Mouse (Mus musculus): ENCODE measurements around the gene Itpkc. TPM values are rescaled to one million over a fixed set of nuclear protein-coding genes. Genes with fewer than 3 reads are reported as not detected.
"Not testable (repeated sequence)": the region's sequence is repeated elsewhere in the genome, so short reads cannot be mapped to it uniquely, and the experiment has no call there.

The Itpkc gene
- polyA plus RNA-seq, 1 experiment from 2014 or later = 7.9 TPM

GRCm38 (mm10) chr7:27258205-27258899, 29.9 kb upstream of the Itpkc start, which contains the start of gene Numbl:
Gene Numbl, plus strand, starts transcription at chr7:27258433.
- DNase-seq (ENCODE audit: low spot score) = peak; percentile 98
- WGBS = under 1% methylated on average over 45 of the region's 47 CpGs
- peaks cover 40% of the 10 kb centered on the region for H3K4me1 ChIP-seq
- H3K4me3 ChIP-seq = peak within 1 kb of the TSS; percentile 87
- H3K27ac ChIP-seq = peak within 1 kb of the TSS; percentile 94
- H3K36me3 ChIP-seq = peaks cover 18% of the 10 kb centered on the region
- H3K9me3 ChIP-seq (replicated peaks) = no peaks in the 10 kb centered on the region
- peaks cover 17% of the 10 kb centered on the region; the same call in 1 of the 2 replicates for H3K27me3 ChIP-seq (ENCODE audit: low read depth, poor library complexity, severe bottlenecking)

- DNase-seq (ENCODE audit: low spot score) = peak; percentile 57
- H3K4me1 ChIP-seq = peaks cover 40% of the 10 kb centered on the region
Measured at GRCm38 (mm10) chr7:27257852-27258204, 29.4 kb upstream of the Itpkc start.

GRCm38 (mm10) chr7:27257046-27257851, 28.8 kb upstream of the Itpkc start:
- Histone ChIP-seq H3K27me3 (ENCODE audit: low read depth, poor library complexity, severe bottlenecking) (peaks cover 17% of the 10 kb centered on the region; the same call in 1 of the 2 replicates), H3K4me1 (peaks cover 40% of the 10 kb centered on the region), H3K36me3 (peaks cover 9% of the 10 kb centered on the region; the same call in 1 of the 2 replicates), H3K9me3 (replicated peaks) (no peaks in the 10 kb centered on the region), H3K27ac (peak overlapping the region; percentile 94), H3K4me3 (peak overlapping the region; percentile 87)
- WGBS = 12% methylated on average over 27 of the region's 27 CpGs
- DNase-seq (ENCODE audit: low spot score) = peak; percentile 47

More at GRCm38 (mm10) chr7:27257852-27258204, 29.4 kb upstream of the Itpkc start:
- Histone ChIP-seq H3K4me3 (peak overlapping the region; percentile 87), H3K9me3 (replicated peaks) (no peaks in the 10 kb centered on the region), H3K27ac (peak overlapping the region; percentile 94), H3K36me3 (peaks cover 15% of the 10 kb centered on the region), H3K27me3 (ENCODE audit: low read depth, poor library complexity, severe bottlenecking) (peaks cover 17% of the 10 kb centered on the region; the same call in 1 of the 2 replicates)
- 3% methylated on average over 6 of the region's 6 CpGs for WGBS

GRCm38 (mm10) chr7:27255721-27256120, 27.3 kb upstream of the Itpkc start:
- Histone ChIP-seq H3K27me3 (ENCODE audit: low read depth, poor library complexity, severe bottlenecking) (peaks cover 17% of the 10 kb centered on the region; the same call in 1 of the 2 replicates), H3K36me3 (peaks cover 7% of the 10 kb centered on the region; the same call in 1 of the 2 replicates), H3K4me3 (no peak overlapping the region), H3K9me3 (replicated peaks) (no peaks in the 10 kb centered on the region), H3K4me1 (peaks cover 35% of the 10 kb centered on the region), H3K27ac (no peak overlapping the region)
- WGBS = 69% methylated on average over 3 of the region's 3 CpGs
- DNase-seq (ENCODE audit: low spot score) = no peak

- Histone ChIP-seq H3K27me3 (ENCODE audit: low read depth, poor library complexity, severe bottlenecking) (peaks cover 8% of the 10 kb centered on the region; the same call in 1 of the 2 replicates), H3K4me1 (peaks cover 4% of the 10 kb centered on the region), H3K27ac (no peak overlapping the region), H3K36me3 (peaks cover 22% of the 10 kb centered on the region), H3K9me3 (replicated peaks) (no peaks in the 10 kb centered on the region), H3K4me3 (no peak overlapping the region)
- 87% methylated on average over 6 of the region's 6 CpGs for WGBS
- no peak for DNase-seq (ENCODE audit: low spot score)
Measured at GRCm38 (mm10) chr7:27251946-27252345, 23.5 kb upstream of the Itpkc start.

- no peaks in the 10 kb centered on the region for H3K27me3 ChIP-seq (ENCODE audit: low read depth, poor library complexity, severe bottlenecking)
- no peaks in the 10 kb centered on the region for H3K4me1 ChIP-seq
- H3K27ac ChIP-seq = no peak overlapping the region
- peaks cover 35% of the 10 kb centered on the region for H3K36me3 ChIP-seq
- no peak for DNase-seq (ENCODE audit: low spot score)
- 84% methylated on average over 5 of the region's 5 CpGs for WGBS
- H3K9me3 ChIP-seq (replicated peaks) = no peaks in the 10 kb centered on the region
- H3K4me3 ChIP-seq = no peak overlapping the region
Measured at GRCm38 (mm10) chr7:27249928-27250327, 21.5 kb upstream of the Itpkc start.

GRCm38 (mm10) chr7:27249146-27249545, 20.7 kb upstream of the Itpkc start:
- no peak for DNase-seq (ENCODE audit: low spot score)
- peaks cover 35% of the 10 kb centered on the region for H3K36me3 ChIP-seq
- no peaks in the 10 kb centered on the region for H3K4me1 ChIP-seq
- no peaks in the 10 kb centered on the region for H3K9me3 ChIP-seq (replicated peaks)
- 78% methylated on average over 2 of the region's 2 CpGs for WGBS
- no peak overlapping the region for H3K27ac ChIP-seq
- H3K4me3 ChIP-seq = no peak overlapping the region
- no peaks in the 10 kb centered on the region for H3K27me3 ChIP-seq (ENCODE audit: low read depth, poor library complexity, severe bottlenecking)

GRCm38 (mm10) chr7:27244088-27244487, 15.6 kb upstream of the Itpkc start:
- DNase-seq (ENCODE audit: low spot score); H3K4me1 ChIP-seq; H3K9me3 ChIP-seq (replicated peaks); H3K27ac ChIP-seq; H3K27me3 ChIP-seq (ENCODE audit: low read depth, poor library complexity, severe bottlenecking); H3K4me3 ChIP-seq: not testable (repeated sequence)
- H3K36me3 ChIP-seq = peaks cover 47% of the 10 kb centered on the region
- WGBS = 78% methylated on average over 2 of the region's 2 CpGs

GRCm38 (mm10) chr7:27243211-27243610, 14.8 kb upstream of the Itpkc start:
- no peak overlapping the region for H3K4me3 ChIP-seq
- H3K9me3 ChIP-seq (replicated peaks) = no peaks in the 10 kb centered on the region
- no peak for DNase-seq (ENCODE audit: low spot score)
- no peaks in the 10 kb centered on the region for H3K4me1 ChIP-seq
- WGBS = 50% methylated on average over 8 of the region's 8 CpGs
- H3K36me3 ChIP-seq = peaks cover 47% of the 10 kb centered on the region
- H3K27ac ChIP-seq = no peak overlapping the region
- H3K27me3 ChIP-seq (ENCODE audit: low read depth, poor library complexity, severe bottlenecking) = no peaks in the 10 kb centered on the region

GRCm38 (mm10) chr7:27238568-27238967, 10.1 kb upstream of the Itpkc start:
- H3K27ac ChIP-seq = no peak overlapping the region
- no peak for DNase-seq (ENCODE audit: low spot score)
- no peaks in the 10 kb centered on the region for H3K9me3 ChIP-seq (replicated peaks)
- H3K36me3 ChIP-seq = peaks cover 30% of the 10 kb centered on the region
- no peak overlapping the region for H3K4me3 ChIP-seq
- peaks cover 8% of the 10 kb centered on the region for H3K4me1 ChIP-seq
- 90% methylated on average over 5 of the region's 5 CpGs for WGBS
- no peaks in the 10 kb centered on the region for H3K27me3 ChIP-seq (ENCODE audit: low read depth, poor library complexity, severe bottlenecking)

- peaks cover 12% of the 10 kb centered on the region for H3K4me1 ChIP-seq
- H3K36me3 ChIP-seq = peaks cover 21% of the 10 kb centered on the region
- no peak overlapping the region for H3K4me3 ChIP-seq
- H3K27me3 ChIP-seq (ENCODE audit: low read depth, poor library complexity, severe bottlenecking) = no peaks in the 10 kb centered on the region
- no peak overlapping the region for H3K27ac ChIP-seq
- WGBS = 85% methylated on average over 2 of the region's 2 CpGs
- H3K9me3 ChIP-seq (replicated peaks) = no peaks in the 10 kb centered on the region
- DNase-seq (ENCODE audit: low spot score) = no peak
Measured at GRCm38 (mm10) chr7:27237527-27237926, 9.1 kb upstream of the Itpkc start.

- Histone ChIP-seq H3K36me3 (peaks cover 12% of the 10 kb centered on the region), H3K27me3 (ENCODE audit: low read depth, poor library complexity, severe bottlenecking) (no peaks in the 10 kb centered on the region), H3K4me3 (no peak overlapping the region), H3K27ac (no peak overlapping the region), H3K9me3 (replicated peaks) (no peaks in the 10 kb centered on the region), H3K4me1 (peaks cover 12% of the 10 kb centered on the region)
- WGBS = 95% methylated on average over 2 of the region's 2 CpGs
- no peak for DNase-seq (ENCODE audit: low spot score)
Measured at GRCm38 (mm10) chr7:27235726-27236125, 7.3 kb upstream of the Itpkc start.

- Histone ChIP-seq H3K27ac (peak overlapping the region; percentile 85), H3K4me1 (peaks cover 12% of the 10 kb centered on the region), H3K36me3 (peaks cover 6% of the 10 kb centered on the region), H3K27me3 (ENCODE audit: low read depth, poor library complexity, severe bottlenecking) (no peaks in the 10 kb centered on the region), H3K9me3 (replicated peaks) (no peaks in the 10 kb centered on the region), H3K4me3 (peak overlapping the region; percentile 61)
- 6% methylated on average over 6 of the region's 6 CpGs for WGBS
- no peak for DNase-seq (ENCODE audit: low spot score)
Measured at GRCm38 (mm10) chr7:27233300-27233699, 4.8 kb upstream of the Itpkc start.

Data from limb, embryonic 10.5 days (tissue).